Mouse (Mus musculus) adrenal gland, adult 2 months (tissue): Measurements from ENCODE around the gene Ero1lb. TPM values are rescaled to one million over a fixed set of nuclear protein-coding genes. Genes with fewer than 3 reads are reported as not detected.
"Not testable (repeated sequence)": the region's sequence is repeated elsewhere in the genome, so short reads cannot be mapped to it uniquely, and the experiment has no call there.

Experiments used
- DNase-seq: peaks from one replicate; pipeline ENCODE4 v3.0.0; 2021
- polyA plus RNA-seq: library from polyadenylated mRNA; depleted of rRNA; stranded (reverse); fragments of >200 nt; gene quantifications from 2 replicates; pipeline ENCODE4 v1.2.3, GENCODE M21; 2012
- total RNA-seq, 2 experiments: library from RNA; stranded (reverse); gene quantifications; 2 replicates each; pipeline ENCODE4 v1.2.3; 2021

The Ero1lb gene
- total and polyA plus RNA-seq, 3 experiments = 14.0 to 26.2 (median 14.8) TPM

GRCm38 (mm10) chr13:12574979-12575536 is 9.4 kb downstream of the Ero1lb start:
- no peak for DNase-seq

DNA sequence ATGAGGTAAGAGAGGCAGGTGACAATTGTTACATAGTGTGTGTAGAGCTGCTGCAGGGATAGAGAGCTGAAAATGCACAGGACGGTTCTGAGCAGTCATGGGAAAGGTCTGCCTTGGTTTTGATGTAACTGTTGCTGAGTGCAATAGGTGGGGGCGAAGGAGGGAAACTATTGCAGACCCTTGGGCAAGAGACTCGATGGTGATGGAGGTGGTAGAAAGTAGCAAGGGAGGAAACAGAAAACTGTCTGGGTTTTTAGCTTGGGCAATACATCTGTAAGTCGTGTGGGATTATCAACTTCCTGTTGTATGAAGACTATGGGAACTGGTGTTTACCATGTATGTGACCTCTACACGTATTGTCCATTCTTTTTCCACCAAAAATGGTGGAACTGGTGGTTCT is 12.5 kb downstream of the Ero1lb start:
- no peak for DNase-seq

DNA sequence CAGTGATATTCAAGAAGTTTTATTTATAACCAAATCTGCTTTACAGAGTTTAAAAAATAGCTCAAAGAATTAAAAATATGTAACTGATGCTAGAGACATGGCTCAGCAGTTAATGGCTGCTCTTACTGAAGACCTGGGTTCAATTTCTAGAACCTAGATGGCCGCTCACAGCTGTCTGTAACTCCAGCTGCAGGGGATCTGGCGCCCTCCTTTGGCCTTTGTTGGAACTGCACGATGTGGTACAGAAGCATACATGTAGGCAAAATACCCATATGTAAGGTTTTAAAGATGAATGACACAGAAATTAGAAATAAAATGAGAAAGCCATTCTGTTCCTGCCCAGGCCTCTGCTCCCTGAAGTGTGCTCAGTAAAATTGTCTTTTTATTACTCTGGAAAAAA is 23.3 kb downstream of the Ero1lb start:
- peak; percentile 60 for DNase-seq

GRCm38 (mm10) chr13:12597075-12597474 is 31.4 kb downstream of the Ero1lb start:
- DNase-seq = not testable (repeated sequence)

- DNase-seq = not testable (repeated sequence)
These were observed 44.5 kb downstream of the Ero1lb start for GRCm38 (mm10) chr13:12610206-12610605.

DNA sequence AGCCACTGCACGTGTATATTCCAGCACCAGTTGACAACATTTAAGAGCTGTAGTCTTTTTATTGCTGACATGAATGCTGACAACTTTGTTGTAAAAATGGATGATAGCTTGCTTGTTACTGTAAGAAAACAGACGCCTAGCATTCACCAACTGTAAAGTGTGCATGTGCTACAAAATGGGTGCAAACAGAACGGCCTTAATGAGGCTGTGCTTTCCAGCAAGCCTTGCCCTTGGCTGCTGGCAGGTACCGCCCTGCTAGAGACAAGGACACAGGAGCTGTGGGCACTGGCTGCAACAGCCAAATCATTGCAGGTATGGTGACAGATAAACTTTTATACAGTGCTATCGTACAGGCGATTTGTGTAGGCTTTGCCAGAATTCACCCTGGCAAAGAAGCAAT is 48.4 kb downstream of the Ero1lb start:
- not testable (repeated sequence) for DNase-seq

- DNase-seq = not testable (repeated sequence)
These were observed 48.9 kb downstream of the Ero1lb start for GRCm38 (mm10) chr13:12614591-12614990.

GRCm38 (mm10) chr13:12615014-12615413 is 49.3 kb downstream of the Ero1lb start:
- DNase-seq = not testable (repeated sequence)

GRCm38 (mm10) chr13:12616489-12616888 is 50.8 kb downstream of the Ero1lb start:
- peak; percentile 32 for DNase-seq

- not testable (repeated sequence) for DNase-seq
These were observed 54.1 kb downstream of the Ero1lb start for GRCm38 (mm10) chr13:12619808-12620207.

GRCm38 (mm10) chr13:12626061-12626460 is 60.4 kb downstream of the Ero1lb start:
- not testable (repeated sequence) for DNase-seq

- DNase-seq = not testable (repeated sequence)
These were observed 62.1 kb downstream of the Ero1lb start for GRCm38 (mm10) chr13:12627746-12628145.

DNA sequence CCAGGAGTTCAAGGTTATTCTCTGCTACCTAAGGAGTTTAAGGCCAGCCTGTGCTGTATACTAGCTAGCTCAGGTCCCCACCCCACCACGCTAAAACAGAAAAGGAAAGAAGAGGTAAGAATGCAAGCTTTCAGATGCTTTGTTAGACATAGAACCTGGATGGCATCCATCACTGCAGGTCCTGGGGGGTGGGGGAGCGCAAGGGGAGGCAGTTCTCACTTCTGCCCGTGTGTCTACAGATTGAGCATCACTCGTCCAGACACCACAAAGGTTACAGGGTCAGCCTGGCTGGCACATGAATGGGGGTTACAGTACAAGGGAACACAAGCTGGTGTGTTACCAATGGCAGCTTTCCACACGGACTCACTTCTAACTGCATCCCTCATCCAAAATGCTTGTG is 62.5 kb downstream of the Ero1lb start:
- not testable (repeated sequence) for DNase-seq

DNA sequence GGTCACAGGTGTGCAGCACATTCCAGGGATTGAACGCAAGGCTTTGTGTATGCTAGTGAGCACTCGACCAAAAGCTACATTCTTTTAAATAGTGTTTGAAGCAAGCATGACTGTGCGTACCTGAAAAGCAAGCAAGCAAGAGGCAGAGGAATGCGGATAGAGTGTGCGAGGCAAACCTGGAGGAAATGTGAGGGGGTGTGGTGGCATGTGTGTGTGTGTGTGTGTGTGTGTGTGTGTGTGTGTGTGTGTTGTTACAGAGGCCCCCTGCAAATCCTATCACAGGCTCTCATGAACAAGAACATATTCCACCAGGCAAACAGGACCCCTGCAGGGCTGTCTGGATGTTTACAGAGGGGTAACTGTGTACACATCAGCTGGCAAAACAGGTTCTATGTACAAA is 64.6 kb downstream of the Ero1lb start:
- not testable (repeated sequence) for DNase-seq

- DNase-seq = not testable (repeated sequence)
These were observed 69.4 kb downstream of the Ero1lb start for GRCm38 (mm10) chr13:12634941-12635588.

- not testable (repeated sequence) for DNase-seq
These were observed 77.1 kb downstream of the Ero1lb start for GRCm38 (mm10) chr13:12642795-12643194.

- DNase-seq = not testable (repeated sequence)
These were observed 81.0 kb downstream of the Ero1lb start for GRCm38 (mm10) chr13:12646676-12647075.

DNA sequence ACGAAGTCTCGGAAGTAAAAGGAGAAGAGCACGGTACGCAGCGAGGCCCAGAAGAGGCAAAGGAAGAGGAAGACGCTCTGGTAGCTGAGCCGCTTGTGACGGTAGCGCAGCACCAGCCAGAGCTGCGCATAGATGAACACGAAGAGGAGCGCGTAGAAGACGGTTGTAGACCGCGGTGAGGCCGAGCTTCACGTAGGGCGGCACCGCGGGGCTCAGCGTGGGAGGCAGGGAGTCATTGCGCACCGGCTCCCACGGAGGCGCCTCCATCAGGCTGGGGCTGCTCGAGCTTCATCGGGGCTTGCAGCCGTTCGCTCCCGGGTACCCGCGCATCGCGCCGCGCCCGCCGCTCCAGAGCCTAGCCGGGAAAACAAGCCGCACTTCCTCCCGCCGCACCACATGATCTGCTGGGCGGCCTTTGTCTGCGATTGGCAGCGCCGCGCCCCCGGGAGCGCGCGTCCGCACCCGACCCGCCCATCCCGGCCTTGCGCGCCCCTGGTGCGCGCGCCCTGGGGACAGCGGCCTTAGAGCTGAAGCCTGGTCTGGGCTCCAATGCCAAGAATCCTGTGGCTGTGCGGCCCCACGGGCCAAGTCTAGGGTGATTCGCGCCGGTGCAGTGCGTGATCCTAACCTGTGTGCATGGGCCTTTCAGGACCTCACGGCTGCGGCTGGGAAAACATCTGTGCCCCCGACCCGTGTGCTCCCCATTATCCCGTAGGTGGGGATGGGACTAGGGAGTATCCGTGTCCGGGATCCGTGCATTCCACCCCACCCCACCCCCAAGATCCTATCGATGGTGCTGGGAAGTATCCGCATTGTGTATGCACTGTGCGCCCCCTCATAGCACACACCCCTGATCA is 84.6 kb downstream of the Ero1lb start:
- peak; percentile 93 for DNase-seq

DNA sequence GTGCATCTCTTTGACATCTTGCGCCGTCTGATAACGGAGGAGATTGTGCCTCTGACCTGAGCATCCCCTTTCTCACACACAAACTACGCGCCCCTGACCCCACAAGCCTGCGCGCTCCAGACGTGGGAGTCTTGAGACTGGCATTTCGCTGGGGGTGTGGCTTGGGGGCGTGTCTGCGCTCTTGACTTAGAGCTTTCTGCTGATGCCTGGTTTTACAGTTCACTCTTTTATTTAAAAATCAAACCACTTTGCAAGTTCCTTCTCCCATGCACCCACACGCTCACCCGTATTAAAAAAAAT is 85.2 kb downstream of the Ero1lb start:
- DNase-seq = peak; percentile 77
